Mouse (Mus musculus) urinary bladder, adult 18-20 months (tissue): ENCODE data around the gene Sbf1.

ENCODE experiments used
- DNase-seq, 2 experiments: peaks; one replicate each; pipeline ENCODE4 v3.0.0; 2022; ENCODE audit warnings: low spot score in 2 of 2, mixed read lengths in 2 of 2

The Sbf1 gene

GRCm38 (mm10) chr15:89315190-89315731 is at the start of gene Sbf1:
Gene Sbf1, minus strand, starts transcription at chr15:89315311.
- peak; percentile 97 to 98 for DNase-seq

GRCm38 (mm10) chr15:89363051-89363450 is 47.9 kb upstream of the Sbf1 start:
- DNase-seq, result no peak

- DNase-seq, result no peak
These were observed 43.7 kb upstream of the Sbf1 start for GRCm38 (mm10) chr15:89358784-89359183.

- peak in 1 of 2 experiments; percentile 53 for DNase-seq
These were observed 41.3 kb upstream of the Sbf1 start for GRCm38 (mm10) chr15:89356372-89356771.

- DNase-seq, result peak; percentile 91 to 92
These were observed 40.4 kb upstream of the Sbf1 start, which contains the start of the genes Lmf2 and Ncaph2 for GRCm38 (mm10) chr15:89355241-89356187. Gene Lmf2, minus strand, starts transcription at chr15:89355659. Gene Ncaph2, plus strand, starts transcription at chr15:89355719.

GRCm38 (mm10) chr15:89354455-89354854 is 39.3 kb upstream of the Sbf1 start:
- DNase-seq, result no peak

GRCm38 (mm10) chr15:89353837-89354236 is 38.7 kb upstream of the Sbf1 start:
- no peak for DNase-seq

- no peak for DNase-seq
These were observed 37.7 kb upstream of the Sbf1 start for GRCm38 (mm10) chr15:89352795-89353194.

- no peak for DNase-seq
These were observed 36.9 kb upstream of the Sbf1 start for GRCm38 (mm10) chr15:89352054-89352453.

GRCm38 (mm10) chr15:89351302-89351701 is 36.2 kb upstream of the Sbf1 start:
- no peak for DNase-seq

GRCm38 (mm10) chr15:89350447-89350846 is 35.3 kb upstream of the Sbf1 start:
- DNase-seq, result no peak

- no peak for DNase-seq
These were observed 28.2 kb upstream of the Sbf1 start for GRCm38 (mm10) chr15:89343325-89343724.

GRCm38 (mm10) chr15:89341678-89342077 is 26.6 kb upstream of the Sbf1 start:
- no peak for DNase-seq

- DNase-seq, result no peak
These were observed 25.0 kb upstream of the Sbf1 start for GRCm38 (mm10) chr15:89340136-89340535.

GRCm38 (mm10) chr15:89339696-89340095 is 24.6 kb upstream of the Sbf1 start:
- no peak for DNase-seq

GRCm38 (mm10) chr15:89336422-89336821 is 21.3 kb upstream of the Sbf1 start:
- no peak for DNase-seq

GRCm38 (mm10) chr15:89334774-89335537 is 19.8 kb upstream of the Sbf1 start:
- DNase-seq, result no peak

- no peak for DNase-seq
These were observed 19.2 kb upstream of the Sbf1 start, which contains the start of gene Miox for GRCm38 (mm10) chr15:89334271-89334670. Gene Miox, plus strand, starts transcription at chr15:89334398.

GRCm38 (mm10) chr15:89326441-89326840 is 11.3 kb upstream of the Sbf1 start:
- no peak for DNase-seq

- DNase-seq, result no peak
These were observed 8.5 kb upstream of the Sbf1 start for GRCm38 (mm10) chr15:89323656-89324055.

- DNase-seq, result no peak
These were observed 7.8 kb upstream of the Sbf1 start, which contains the start of gene Adm2 for GRCm38 (mm10) chr15:89322670-89323522. Gene Adm2, plus strand, starts transcription at chr15:89322720.
